Mouse (Mus musculus): Measurements from ENCODE around the gene Barhl2. TPM values are rescaled to one million over a fixed set of nuclear protein-coding genes. Genes with fewer than 3 reads are reported as not detected.

Barhl2 gene
- total RNA-seq, 2 experiments from 2014 or later: not detected

DNA sequence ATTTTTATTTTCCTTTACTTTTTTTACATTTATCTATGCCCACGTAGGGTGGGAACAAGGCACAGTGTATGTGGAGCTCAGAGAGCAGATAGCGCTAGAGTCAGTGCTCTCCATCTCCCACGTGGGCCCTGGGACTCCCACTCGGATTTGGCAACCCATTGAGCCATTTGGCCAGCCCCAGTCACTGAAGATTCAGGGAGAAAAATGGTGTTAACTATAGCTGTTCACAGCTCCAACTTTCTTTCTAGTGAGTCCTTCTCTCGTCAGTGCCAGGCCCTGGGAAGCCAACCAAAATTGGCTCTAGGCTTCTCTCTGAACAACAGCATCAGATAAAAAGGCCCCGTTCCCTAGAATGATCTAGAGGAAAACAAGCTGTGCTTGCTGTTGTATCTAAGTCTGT, 42.2 kb downstream of the Barhl2 start:
- DNase-seq (ENCODE audit: low spot score in 2 of 2): no peak

DNA sequence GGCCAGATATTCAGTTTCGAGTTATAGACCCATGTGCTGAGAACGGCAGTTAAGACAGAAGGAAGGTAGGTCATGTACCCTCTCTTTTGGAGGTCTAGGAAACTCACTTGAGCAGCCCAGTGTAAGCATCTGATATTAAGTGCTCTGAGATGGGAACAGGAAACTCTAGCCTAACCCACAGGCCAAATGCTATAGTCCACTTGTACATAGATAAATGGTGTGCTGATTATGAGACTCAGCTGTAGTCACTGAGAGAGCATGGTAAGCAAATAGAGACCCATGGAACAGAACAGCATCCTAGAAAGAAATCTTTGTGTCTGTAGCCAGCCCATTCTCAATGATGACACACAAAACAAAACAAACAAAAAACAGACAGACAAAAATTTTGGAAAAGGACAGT, 55.2 kb downstream of the Barhl2 start:
- DNase-seq (ENCODE audit: low spot score in 2 of 2): no peak

Other genes with a start within 250 kb of the Barhl2 start
- not detected for gene Gm17304, start 150.9 kb upstream of the Barhl2 start, total RNA-seq (2021)
- 10 to 100 TPM; 71.1 to 84.4 TPM for gene Zfp644, start 239.1 kb upstream of the Barhl2 start, total RNA-seq (2021)